Mouse (Mus musculus) brain, embryonic 14.5 days (tissue): ENCODE results near the gene Aqp3.

Experiments used
- CTCF ChIP-seq: fragments of 200-500 bp; IDR thresholded peaks from 2 replicates; pipeline ENCODE4 v1.5.1; 2012; ENCODE audit warnings: inconsistent platforms, mild to moderate bottlenecking, moderate library complexity, borderline replicate concordance; ENCODE audit not compliant: insufficient read depth, insufficient read length; ENCODE audit errors: extremely low read depth
- POLR2A ChIP-seq: fragments of 200-500 bp; IDR thresholded peaks from 2 replicates; pipeline ENCODE4 v1.6.1; 2012; ENCODE audit warnings: mild to moderate bottlenecking, inconsistent platforms, borderline replicate concordance; ENCODE audit not compliant: poor library complexity, insufficient read depth, insufficient read length, severe bottlenecking; ENCODE audit errors: extremely low read depth

DNA sequence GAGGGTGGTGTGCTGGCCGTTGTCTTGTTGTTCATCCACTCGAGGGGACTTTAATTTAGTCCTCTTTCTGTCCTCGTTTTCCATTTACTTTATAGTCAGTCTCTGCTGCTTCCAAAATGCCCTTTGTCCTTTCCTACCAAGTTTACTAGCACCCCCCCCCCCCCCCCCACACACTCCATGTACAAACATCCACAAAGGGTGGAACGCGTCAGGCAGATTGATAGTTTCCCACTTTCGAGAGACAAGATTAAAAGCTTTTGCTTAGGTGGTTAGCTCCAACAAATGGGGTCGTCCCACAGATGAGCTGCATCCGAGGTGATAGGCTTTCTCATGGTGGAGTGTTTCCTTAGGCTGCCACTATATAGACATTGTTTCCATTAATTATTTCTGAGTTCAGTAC lies 38.8 kb upstream of the Aqp3 start:
- TF ChIP-seq POLR2A (no peak), CTCF (no peak)
